Mouse (Mus musculus) heart, postnatal 25 days (tissue): ENCODE data around the gene Gsdma3. TPM values are rescaled to one million over a fixed set of nuclear protein-coding genes. Genes with fewer than 3 reads are reported as not detected.
"Not testable (repeated sequence)": the region's sequence is repeated elsewhere in the genome, so short reads cannot be mapped to it uniquely, and the experiment has no call there.

Source experiments
- DNase-seq: peaks from one replicate; pipeline ENCODE4 v3.0.0; 2022; ENCODE audit warnings: low spot score
- intact Hi-C: fragments of 180-260 bp; cut with DNase I; formaldehyde crosslinking; loops from one replicate; pipeline ENCODE4 v1.15.1; 2025
- total RNA-seq, 2 experiments: library from RNA; stranded (reverse); gene quantifications; 2 replicates each; pipeline ENCODE4 v1.2.3; 2021

Gsdma3 gene
- total RNA-seq, 2 experiments from 2014 or later, result 2.7 to 3.3 TPM

DNA sequence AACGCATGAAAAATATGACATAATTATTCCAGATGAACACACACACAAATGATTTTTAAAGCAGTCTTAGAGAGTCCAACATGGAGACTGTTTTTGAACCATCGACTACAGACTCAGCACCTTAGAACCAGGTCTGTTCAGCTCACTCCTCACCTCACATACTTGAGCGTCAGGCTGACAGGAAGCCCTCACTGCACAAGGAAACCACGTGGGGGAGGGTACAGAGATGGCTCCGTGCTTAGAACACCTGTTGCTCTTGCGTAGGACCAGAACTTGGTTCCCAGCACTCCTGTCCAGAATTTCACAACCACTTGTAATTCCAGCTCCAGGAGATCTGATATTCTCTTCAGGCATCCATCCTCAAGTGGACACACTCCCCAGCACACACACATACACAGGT is 31.1 kb upstream of the Gsdma3 start:
- no peak for DNase-seq
- intact Hi-C loops, result no loop called here

DNA sequence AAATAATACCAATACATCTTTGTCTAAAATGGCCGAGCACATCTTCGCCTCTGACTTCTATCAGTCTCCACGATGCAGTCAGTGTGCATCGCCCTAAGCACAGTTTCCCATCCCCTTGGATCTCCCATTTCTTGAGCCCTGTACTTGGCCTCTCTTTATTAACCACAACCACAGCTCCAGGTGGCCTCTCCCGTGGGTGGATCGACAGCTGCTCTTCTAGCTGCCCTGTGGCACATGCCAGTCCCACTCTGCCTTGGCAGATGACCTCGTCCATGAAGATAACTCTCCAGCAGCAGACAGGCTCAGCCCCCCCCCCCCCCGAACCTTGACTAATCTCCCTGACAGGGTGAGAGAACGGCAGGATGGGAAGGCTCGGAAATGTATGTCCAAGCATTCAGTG is 30.7 kb upstream of the Gsdma3 start:
- DNase-seq, result no peak
- intact Hi-C loops, result no loop called here

DNA sequence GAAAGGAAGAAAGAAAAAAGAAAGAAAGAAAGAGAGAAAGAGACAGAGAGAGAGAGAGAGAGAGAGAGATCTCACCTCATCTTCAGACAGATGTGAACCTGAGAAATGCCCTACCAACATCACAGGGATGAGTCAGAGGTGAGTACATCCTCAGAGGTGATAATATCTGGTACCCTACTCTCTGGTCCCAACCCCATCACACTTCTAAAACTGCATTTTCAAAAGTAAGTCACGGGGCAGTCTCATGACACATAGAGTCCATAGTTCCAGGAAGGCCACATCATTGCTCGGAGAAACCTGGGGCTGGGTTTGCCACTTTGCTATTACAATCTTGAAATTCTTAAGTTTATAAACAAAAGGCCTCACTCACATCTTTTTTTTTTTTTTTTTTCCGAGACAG is 30.2 kb upstream of the Gsdma3 start:
- intact Hi-C loops, result no loop called here

DNA sequence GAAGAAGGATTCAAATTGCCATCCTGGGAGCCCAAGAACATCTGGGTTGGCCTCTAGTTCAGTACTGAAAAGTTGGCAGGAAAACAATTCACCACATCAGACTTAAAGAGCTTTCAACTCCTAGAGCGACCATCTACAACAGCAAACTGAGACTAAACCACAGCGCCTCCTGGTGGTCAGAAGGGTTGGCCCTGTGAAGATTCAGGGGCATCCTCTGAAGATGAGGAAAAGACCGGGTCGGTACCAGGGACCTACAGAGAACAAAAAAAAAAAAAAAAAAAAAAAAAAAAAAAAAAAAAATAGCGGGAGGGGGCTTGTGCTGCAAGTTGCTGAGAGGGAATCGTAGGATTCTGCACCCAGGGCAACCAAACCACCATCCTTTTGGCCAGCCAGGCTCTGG is 28.8 kb upstream of the Gsdma3 start:
- intact Hi-C loops, result loop anchor here (1.0 kb wide), 1 partner anchor 42 kb away; no protein-coding TSS in a partner anchor
- no peak for DNase-seq

More for the DNA sequence above, 30.2 kb upstream of the Gsdma3 start:
- DNase-seq, result no peak

DNA sequence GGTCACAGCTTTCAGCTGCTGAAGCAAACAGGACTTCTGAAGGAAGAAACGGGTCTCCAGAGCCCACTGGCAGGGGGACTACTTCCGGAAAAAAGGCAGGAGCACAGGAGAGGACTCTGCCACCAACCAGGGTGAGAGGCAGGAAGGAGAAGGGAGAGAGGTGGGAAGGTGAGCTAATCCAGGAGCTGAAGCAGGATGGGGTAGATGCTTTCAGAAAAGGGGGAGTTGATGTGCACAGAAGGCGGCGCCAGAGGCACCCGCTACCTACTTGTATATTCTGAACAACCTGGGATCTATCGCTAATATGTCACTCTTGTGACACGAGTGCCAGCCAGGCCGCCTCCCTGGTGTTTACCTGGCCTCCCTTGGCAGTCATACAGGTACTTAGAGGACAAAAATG is 28.2 kb upstream of the Gsdma3 start, which contains the start of gene Lrrc3c:
Gene Lrrc3c (plus strand): TSS at position 301 of the 400 bp plus-strand sequence.
- no peak for DNase-seq
- intact Hi-C loops, result loop anchor here (1.0 kb wide), 1 partner anchor 43 kb away; no protein-coding TSS in a partner anchor

DNA sequence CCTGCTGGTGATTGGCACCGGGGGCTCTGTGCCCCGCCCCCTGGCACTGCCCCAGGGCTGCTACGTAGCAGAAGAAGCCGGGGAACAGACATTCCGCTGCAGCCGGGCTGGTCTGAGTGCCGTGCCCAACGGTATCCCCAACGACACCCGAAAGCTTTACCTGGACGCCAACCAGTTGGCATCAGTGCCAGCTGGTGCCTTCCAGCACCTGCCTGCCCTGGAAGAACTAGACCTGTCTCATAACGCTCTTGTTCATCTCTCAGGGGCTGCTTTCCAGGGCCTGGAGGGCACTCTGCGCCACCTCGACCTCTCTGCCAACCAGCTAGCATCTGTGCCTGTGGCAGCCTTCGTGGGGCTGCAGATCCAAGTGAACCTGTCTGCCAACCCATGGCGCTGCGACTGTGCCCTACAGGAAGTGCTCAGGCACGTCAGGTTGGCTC is 27.3 kb upstream of the Gsdma3 start:
- intact Hi-C loops, result no loop called here
- no peak for DNase-seq

DNA sequence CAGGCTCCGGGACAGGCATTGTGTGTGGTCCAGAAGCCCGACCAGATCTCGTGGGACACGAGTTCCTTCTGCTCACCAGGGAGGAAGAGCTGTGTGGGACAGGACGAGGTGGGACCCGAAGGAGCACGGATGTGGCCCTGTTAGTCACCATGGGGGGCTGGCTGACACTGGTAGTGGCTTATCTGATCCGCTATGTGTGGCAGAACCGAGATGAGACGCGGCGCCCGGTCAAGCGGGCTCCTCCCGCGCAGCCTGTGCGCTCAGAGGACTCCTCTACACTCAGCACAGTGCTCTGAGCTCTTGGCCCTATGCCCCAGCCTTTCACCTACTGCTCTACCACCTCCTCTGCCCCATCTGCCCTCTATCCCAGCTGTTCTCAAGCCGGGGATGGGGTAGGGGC is 26.9 kb upstream of the Gsdma3 start:
- DNase-seq, result no peak
- intact Hi-C loops, result no loop called here

DNA sequence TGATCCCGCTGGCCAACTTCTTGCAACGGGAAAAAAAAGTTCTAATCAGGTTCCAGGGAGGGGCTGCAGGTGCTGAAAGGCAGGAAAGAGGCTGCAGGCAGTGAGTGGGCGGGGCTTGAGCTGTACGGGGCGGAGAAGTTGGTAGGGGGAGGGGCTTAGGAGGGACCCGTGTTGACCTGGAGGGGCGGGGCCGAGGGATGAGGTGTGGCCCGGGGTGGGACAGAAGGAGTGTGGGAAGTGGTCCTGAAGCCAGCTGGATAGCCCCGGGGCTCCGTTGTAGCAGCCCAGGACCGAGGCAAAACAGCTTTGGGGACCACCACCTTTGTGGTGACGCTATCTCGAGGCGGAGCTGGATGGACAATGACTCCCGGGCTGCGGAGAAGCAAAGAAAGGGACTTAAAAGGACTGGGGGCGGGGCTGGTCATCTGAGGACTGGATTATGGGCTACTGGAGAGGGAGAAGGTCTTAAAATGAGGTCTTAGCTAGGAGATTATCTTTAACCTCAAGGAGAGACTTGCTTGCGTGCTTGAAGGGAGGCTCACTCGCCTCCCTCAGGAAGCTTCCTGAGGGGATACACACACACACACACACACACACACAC is 24.0 kb upstream of the Gsdma3 start:
- DNase-seq, result no peak
- intact Hi-C loops, result no loop called here

DNA sequence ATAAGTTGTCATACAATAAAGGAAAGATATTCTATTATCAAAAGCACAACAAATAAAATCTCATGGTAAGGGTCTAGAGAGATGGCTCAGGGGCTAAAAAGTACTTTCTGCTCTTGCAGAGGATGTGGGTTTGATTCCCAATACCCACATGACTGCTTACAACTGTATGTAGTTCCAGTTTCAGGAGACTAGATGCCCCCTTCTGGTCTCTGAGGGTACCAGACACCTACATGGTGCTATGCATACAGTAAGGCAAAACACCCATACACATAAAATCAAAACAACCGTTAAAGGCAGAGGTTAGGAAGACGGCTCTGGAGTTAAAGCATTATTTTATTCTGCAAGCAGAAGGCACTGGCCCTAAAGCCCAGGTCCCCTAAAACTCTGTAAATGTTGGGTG is 22.2 kb upstream of the Gsdma3 start:
- intact Hi-C loops, result no loop called here

DNA sequence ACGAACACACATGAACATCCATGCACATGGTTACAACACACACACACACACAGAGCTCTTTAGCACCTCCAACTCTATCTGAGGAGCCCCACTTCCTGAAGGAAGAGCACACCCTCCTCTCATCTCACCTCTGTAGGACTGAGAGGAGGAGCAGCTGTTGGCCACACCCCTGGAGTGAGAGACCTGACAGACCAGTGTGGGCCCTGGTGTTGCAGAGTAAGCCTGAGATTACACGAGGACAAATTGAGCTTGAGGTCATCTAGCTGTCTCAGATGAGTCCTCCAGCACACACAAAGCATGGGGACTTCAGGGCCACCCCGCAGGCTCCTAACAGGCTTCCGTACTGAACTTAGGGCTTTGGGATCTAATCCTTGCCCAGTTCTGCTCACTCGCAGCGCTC is 21.2 kb upstream of the Gsdma3 start:
- not testable (repeated sequence) for DNase-seq
- intact Hi-C loops, result loop anchor here (5.0 kb wide), 1 partner anchor 52 kb away; no protein-coding TSS in a partner anchor

More for the DNA sequence above, 22.2 kb upstream of the Gsdma3 start:
- DNase-seq, result no peak

DNA sequence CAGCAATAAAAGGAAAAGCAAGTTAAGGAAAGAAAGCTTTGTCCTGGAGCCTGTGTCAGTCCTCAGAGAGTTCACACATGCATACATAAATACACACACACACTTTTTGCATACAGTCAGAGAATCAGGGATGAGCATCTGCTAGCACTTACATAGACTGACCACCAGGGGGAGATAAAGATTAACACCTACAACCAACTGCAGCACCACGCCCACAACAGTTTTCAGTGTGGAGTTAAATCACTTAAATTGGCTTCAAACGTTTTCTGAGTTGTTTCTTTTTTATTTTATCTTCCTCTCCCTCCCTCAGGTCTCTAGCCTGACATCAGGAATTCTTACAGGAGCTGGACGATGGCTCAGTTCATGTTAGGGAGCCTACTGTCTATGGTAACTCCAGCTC is 19.4 kb upstream of the Gsdma3 start:
- DNase-seq, result no peak
- intact Hi-C loops, result loop anchor here (5.0 kb wide), 1 partner anchor 51 kb away; no protein-coding TSS in a partner anchor

DNA sequence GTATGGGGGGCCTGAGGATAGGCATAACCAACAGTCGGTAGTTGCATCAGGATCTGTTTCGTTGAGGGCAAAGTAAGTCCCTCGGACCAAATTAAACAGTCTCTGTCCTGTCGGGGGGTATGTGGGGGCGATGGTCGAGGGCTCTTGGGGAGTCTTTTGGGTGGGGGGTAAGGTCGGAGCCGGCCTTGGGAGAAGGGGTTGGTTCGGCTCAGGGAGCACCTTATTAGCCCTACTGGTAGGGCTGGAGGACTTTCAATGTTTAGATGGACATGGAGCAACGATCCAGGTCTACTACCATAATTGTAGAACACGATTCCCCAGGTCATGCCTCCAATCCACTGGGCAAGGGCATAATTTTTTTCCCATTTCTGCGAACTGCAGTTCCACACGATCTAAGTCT is 5.4 kb upstream of the Gsdma3 start:
- intact Hi-C loops, result no loop called here
- no peak for DNase-seq

DNA sequence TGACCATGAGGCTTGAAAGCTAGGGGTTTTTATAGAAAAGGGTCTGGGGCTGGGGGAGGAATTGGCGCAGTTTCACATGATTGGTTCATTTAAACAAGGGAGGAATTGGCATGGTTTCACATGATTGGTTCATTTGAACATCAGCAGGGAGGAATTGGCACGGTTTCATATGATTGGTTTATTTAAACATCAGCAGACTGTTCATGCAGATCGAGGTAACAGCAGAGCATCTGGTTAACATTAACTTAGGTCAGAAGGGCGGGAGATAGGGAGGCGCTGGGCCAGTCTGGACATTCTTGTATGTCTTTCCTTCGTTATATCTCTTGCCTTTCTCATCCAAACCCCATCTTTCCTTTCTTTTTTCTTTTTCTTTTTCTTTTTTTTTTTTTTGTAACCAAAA is 2.2 kb upstream of the Gsdma3 start:
- DNase-seq, intact Hi-C loops: not testable (repeated sequence)

DNA sequence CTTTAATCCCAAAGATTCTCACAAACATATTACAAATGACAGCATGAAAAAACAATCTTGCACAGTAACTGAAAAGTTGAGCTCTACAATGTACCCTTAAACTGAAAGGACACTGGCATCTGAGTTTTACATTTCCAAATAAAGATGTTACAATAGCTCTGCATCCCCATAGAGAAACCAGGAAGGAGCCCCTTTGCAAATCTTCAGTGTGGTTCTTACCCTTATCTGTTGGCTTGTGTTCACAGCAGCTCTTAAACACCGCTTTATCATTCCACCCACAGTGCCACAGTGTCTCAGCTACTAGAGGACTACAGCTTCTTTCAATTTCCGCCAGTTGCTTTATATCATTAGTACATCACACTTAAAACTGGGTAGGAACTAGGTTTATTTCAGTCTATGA is 1.8 kb upstream of the Gsdma3 start:
- intact Hi-C loops, DNase-seq: not testable (repeated sequence)

DNA sequence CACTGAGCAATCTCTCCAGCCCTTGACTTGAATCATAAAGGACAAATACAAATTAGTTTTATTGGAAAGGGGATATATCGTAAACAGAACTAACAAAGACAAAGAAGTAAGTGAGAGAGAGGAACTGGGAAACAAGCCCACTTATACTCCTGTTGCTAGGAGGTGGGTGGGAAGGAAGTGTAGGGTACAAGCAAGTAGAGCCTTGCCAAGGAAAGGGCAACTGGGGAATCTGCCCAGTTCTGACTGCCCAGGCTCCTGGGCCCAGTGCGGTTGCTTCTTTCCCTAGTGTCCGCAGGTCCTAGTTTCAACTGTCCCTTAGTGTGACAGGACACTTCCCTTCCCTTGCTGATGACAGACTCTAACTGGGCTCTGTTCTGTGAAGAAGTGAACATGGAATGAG is 2.5 kb downstream of the Gsdma3 start:
- no peak for DNase-seq
- intact Hi-C loops, result no loop called here

DNA sequence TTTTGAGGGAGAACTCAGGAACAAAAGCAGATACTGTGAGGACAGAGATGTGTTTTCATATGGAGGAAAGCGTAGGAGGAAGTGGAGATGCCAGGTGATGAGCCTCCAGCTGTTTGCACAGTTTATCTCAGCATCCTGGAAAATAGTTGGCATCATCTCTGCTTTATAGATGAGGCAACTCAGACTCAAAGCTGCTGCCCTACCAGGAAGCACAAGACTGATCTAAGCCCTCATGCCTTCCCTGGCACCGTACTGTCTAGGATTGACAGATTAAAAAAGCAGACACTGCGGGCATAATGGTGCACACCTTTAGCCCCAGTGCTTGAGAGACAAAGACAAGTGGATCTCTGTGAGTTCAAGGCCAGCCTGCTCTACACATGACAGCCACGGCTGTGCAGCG is 4.5 kb downstream of the Gsdma3 start:
- intact Hi-C loops, result no loop called here
- no peak for DNase-seq

DNA sequence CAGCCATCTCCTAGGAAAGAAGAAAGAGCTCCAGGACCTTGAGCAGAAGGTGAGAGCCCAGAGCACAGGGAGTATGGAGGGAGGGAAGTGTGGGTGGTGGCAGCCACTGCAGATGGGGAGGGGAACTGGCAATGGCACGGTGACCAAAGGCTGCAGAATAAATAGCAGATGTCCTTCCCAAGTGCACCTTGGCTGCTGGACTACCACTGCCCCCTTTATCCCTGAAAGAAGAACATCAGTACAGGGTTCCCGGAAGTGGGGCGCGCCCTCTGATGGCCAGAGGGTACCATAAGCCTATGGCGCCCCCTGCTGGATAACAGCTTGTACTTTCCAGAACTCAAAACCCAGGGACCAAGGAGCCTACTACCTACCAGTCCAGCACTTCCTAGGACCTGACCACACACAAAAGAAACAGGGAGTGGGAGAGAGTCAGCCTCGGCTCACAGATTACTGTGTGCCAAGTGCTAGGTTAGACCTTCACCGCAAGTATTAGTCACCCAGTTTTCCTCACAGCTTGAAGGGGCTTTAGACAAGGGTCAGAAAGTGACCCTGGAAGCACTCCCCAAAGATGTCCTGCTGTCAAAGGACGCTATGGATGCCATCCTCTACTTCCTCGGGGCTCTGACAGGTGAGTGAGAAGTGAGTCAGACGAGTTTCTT is 9.3 kb downstream of the Gsdma3 start:
- DNase-seq, intact Hi-C loops: not testable (repeated sequence)

DNA sequence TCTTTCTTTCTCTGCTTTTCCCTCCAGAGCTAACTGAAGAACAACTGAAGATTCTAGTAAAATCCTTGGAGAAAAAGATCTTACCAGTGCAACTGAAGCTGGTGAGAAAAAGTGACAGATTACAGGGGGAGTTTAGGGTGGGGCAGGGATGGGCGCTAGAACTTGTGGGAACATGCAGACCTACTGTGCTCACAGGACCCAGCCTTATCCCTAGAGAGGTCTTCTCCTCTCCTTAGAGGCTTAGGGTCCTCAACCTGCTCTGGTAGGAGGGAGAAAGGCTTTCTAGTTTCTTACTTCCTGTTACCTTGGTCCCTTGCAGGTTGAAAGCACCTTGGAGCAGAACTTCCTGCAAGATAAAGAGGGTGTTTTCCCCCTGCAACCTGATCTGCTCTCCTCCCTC is 11.3 kb downstream of the Gsdma3 start:
- DNase-seq, result no peak
- intact Hi-C loops, result no loop called here

DNA sequence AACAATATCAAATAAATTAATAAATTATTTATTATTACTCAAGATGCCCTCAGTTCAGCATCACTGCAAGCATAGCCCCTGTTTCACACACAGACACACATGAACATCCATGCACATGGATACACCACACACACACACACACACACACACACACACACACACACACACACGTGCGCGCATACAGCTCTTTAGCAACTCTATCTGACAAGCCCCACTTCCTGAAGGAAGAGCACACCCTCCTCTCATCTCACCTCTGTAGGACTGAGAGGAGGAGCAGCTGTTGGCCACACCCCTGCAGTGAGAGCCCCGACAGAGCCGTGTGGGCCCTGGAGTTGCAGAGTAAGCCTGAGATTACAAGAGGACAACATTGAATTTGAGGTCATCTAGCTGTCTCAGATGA is 13.9 kb downstream of the Gsdma3 start:
- intact Hi-C loops, result no loop called here
- no peak for DNase-seq

DNA sequence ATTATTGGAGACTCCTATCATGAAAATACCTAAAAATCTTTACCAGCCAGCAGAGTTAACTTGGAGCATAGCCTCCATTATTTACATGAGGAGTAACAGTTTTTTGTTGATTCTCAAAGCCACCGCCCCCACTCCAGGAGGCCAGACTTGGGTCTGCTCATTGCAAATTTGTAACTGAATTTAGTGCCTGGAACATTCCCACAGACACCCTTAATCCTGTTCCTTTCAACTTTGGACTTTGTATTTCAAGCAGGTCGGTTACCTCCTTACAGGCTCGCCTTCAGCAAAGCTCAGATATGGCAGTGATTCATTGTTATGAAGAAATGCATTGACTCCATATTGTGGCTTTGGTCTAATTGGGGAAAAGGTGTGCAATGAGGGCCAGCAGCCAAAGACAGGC is 18.6 kb downstream of the Gsdma3 start:
- intact Hi-C loops, result no loop called here
- no peak for DNase-seq

DNA sequence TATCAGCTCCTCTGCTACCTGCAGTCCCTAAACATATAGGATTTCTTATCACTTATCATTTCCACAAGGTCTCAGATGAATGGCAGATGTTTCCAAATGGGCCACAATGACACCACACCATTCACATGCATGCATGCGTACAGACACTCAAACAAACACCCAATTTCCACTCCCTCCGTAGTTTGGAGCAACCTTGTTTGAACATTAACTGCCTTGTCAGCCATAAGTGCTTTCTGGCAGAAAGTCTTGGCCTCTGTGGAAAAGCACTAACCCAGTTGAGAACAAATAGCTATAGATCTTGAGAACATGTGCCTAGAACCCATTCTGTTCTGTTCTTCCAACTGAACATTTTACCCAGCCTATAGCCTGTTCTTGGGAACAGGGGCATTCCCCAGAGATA is 19.8 kb downstream of the Gsdma3 start:
- no peak for DNase-seq
- intact Hi-C loops, result no loop called here

DNA sequence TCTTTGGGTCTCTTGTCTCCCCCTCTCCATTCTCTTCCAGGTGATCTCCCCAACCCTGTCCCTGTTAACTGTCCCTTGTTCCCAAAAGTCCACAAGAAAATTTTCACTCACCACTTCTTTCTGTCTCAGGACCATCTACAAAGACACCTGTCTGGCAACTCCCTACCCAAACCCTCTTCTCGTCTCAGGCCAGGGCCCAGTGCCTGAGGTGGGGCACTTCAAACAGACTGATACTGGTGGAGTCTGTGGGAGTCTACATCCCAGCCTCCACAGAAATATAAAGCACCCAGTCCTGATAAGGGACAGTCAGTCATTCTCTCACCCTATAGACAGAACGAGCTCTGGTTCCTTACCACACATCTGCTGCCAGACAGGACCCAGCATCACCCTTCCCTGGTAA is 20.3 kb downstream of the Gsdma3 start, which contains the start of gene Gsdma2:
Gene Gsdma2 (plus strand): TSS at position 301 of the 400 bp plus-strand sequence.
- DNase-seq, result no peak
- intact Hi-C loops, result no loop called here
